Mouse (Mus musculus): ENCODE results near the gene Gm20792. TPM values are rescaled to one million over a fixed set of nuclear protein-coding genes. Genes with fewer than 3 reads are reported as not detected.
"Not testable (repeated sequence)": the region's sequence is repeated elsewhere in the genome, so short reads cannot be mapped to it uniquely, and the experiment has no call there.

The Gm20792 gene
- not detected in 2 replicates for polyA plus RNA-seq (2015; fragmentation: Nextera tagmentation; extraction: Ambion mirVana)

DNA sequence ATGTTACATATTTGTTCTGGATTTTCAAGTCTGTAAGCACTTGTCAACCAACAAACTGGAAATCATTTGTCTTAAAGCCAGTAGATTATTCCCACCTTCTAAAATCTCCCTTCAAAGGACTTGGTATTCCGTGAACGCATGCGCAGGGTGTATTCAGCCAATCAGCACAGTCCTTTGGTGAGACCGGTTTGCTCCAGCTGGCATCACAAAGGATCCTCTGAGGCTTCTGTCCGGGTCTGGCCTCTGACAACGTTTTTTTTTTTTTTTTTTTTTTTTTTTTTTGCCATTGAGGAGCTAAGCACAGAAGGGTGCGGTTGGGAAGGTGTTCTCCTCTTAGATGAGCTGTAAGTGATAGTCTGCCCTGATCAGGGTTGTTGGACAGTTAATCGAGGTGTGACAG, at the start of gene Gm20792:
Gene Gm20792 (plus strand): TSS at position 301 of the 400 bp plus-strand sequence.
- H3K9me3 ChIP-seq; H3K4me3 ChIP-seq; H3K4me1 ChIP-seq; H3K36me3 ChIP-seq; H3K4me2 ChIP-seq; ATAC-seq (ENCODE audit: insufficient number of reproducible peaks, low FRiP score, low TSS enrichment, low read depth); H3K27ac ChIP-seq; H3K9ac ChIP-seq; H3K27me3 ChIP-seq: not testable (repeated sequence)
- WGBS: no CpG with 5 or more reads among the region's 8 CpGs
